Comparison of ENCODE assay signal across 18 mouse cellular contexts in genomic region chr7:56388295-56388694, GRCm38 (mm10).
"Had no signal": no experiment of that assay in that cellular context is flagged by ENCODE, and none has a peak within 500 bp of the region (broad histone marks: within the 10 kb centered on the region; RNA-seq: fewer than 3 reads in every experiment).

No protein-coding gene starts in this region.

- H3K27ac ChIP-seq: liver, embryonic 12.5 days; liver, embryonic 14.5 days; lung, embryonic 15.5 days; midbrain, embryonic 10.5 days; midbrain, embryonic 12.5 days; neural tube, embryonic 13.5 days; neural tube, embryonic 15.5 days had no signal

- DNase-seq: midbrain, embryonic 14.5 days; retina, postnatal 1 day; right cerebral cortex, adult 18-20 months; right cerebral cortex, postnatal 25 days; right cerebral cortex, postnatal 4 days; spleen, adult 18-20 months; thymus, adult 18-20 months; thymus, postnatal 14 days; thymus, postnatal 36 days had no signal

- H3K9me3 ChIP-seq: lung, embryonic 15.5 days; midbrain, embryonic 10.5 days; midbrain, embryonic 12.5 days; neural tube, embryonic 13.5 days; neural tube, embryonic 15.5 days had no signal

- H3K36me3 ChIP-seq: liver, embryonic 12.5 days; lung, embryonic 15.5 days; midbrain, embryonic 10.5 days; midbrain, embryonic 12.5 days; neural tube, embryonic 13.5 days; neural tube, embryonic 15.5 days had no signal

- ATAC-seq: liver, embryonic 12.5 days; midbrain, embryonic 16.5 days had no signal

- H3K4me1 ChIP-seq: liver, embryonic 12.5 days; lung, embryonic 15.5 days; midbrain, embryonic 10.5 days; midbrain, embryonic 12.5 days; neural tube, embryonic 13.5 days; neural tube, embryonic 15.5 days had no signal

- H3K27me3 ChIP-seq: liver, embryonic 12.5 days; lung, embryonic 15.5 days; midbrain, embryonic 12.5 days; neural tube, embryonic 13.5 days; neural tube, embryonic 15.5 days had no signal

- H3K4me3 ChIP-seq: liver, embryonic 12.5 days; lung, embryonic 15.5 days; midbrain, embryonic 10.5 days; midbrain, embryonic 12.5 days; myocyte; neural tube, embryonic 13.5 days; neural tube, embryonic 15.5 days had no signal

- H3K4me2 ChIP-seq: liver, embryonic 12.5 days; lung, embryonic 15.5 days; midbrain, embryonic 12.5 days; neural tube, embryonic 13.5 days; neural tube, embryonic 15.5 days had no signal

- H3K9ac ChIP-seq: liver, embryonic 12.5 days; liver, embryonic 14.5 days; lung, embryonic 15.5 days; midbrain, embryonic 12.5 days; neural tube, embryonic 13.5 days; neural tube, embryonic 15.5 days had no signal
